Mouse (Mus musculus) heart, embryonic 12.5 days (tissue): ENCODE measurements around the gene BC147527. TPM values are rescaled to one million over a fixed set of nuclear protein-coding genes. Genes with fewer than 3 reads are reported as not detected.
"Not testable (repeated sequence)": the region's sequence is repeated elsewhere in the genome, so short reads cannot be mapped to it uniquely, and the experiment has no call there.

Source experiments
- ATAC-seq: fragments of 200-750 bp; cut with Nextera tagmentation; 2 replicates; pipeline ENCODE4 v1.8.0; 2017; ENCODE audit warnings: moderate TSS enrichment, moderate library complexity; ENCODE audit not compliant: insufficient number of reproducible peaks, low FRiP score
- H3K27ac ChIP-seq: fragments of 300-500 bp; sonication (generic); 2 replicates; pipeline ENCODE4 v1.5.1; 2016; ENCODE audit warnings: mild to moderate bottlenecking, moderate library complexity; ENCODE audit not compliant: poor library complexity, severe bottlenecking
- H3K27me3 ChIP-seq: fragments of 300-500 bp; sonication (generic); replicated peaks from 2 replicates; pipeline ENCODE4 v1.6.1; 2016; ENCODE audit warnings: mild to moderate bottlenecking, moderate library complexity
- H3K36me3 ChIP-seq: fragments of 300-500 bp; sonication (generic); 2 replicates; pipeline ENCODE4 v1.6.1; 2016; ENCODE audit warnings: mild to moderate bottlenecking, moderate library complexity
- H3K4me1 ChIP-seq: fragments of 300-500 bp; sonication (generic); replicated peaks from 2 replicates; pipeline ENCODE4 v1.6.1; 2016; ENCODE audit warnings: mild to moderate bottlenecking
- H3K4me2 ChIP-seq: fragments of 300-500 bp; sonication (generic); 2 replicates; pipeline ENCODE4 v1.6.1; 2016; ENCODE audit warnings: mild to moderate bottlenecking, moderate library complexity
- H3K4me3 ChIP-seq: fragments of 300-500 bp; sonication (generic); 2 replicates; pipeline ENCODE4 v1.5.1; 2016; ENCODE audit warnings: mild to moderate bottlenecking
- H3K9ac ChIP-seq: fragments of 300-500 bp; sonication (generic); 2 replicates; pipeline ENCODE4 v1.6.1; 2016; ENCODE audit warnings: mild to moderate bottlenecking, moderate library complexity
- H3K9me3 ChIP-seq: fragments of 300-500 bp; sonication (generic); replicated peaks from 2 replicates; pipeline ENCODE4 v1.6.1; 2016; ENCODE audit warnings: mild to moderate bottlenecking, moderate library complexity
- WGBS: fragments of 180-500 bp; shearing (Covaris S2); methylation state at CpG from one replicate; pipeline ENCODE4 v1.1.7; 2016; 5-methylcytosine and 5-hydroxymethylcytosine counted together
- polyA plus RNA-seq: library from polyadenylated mRNA; unstranded; fragments of >200 nt; fragmentation: Nextera tagmentation; extraction: Ambion mirVana; gene quantifications from 2 replicates; pipeline ENCODE4 v1.2.1, GENCODE M21; 2016

Gene BC147527
- polyA plus RNA-seq, 1 experiment from 2014 or later, result not detected

DNA sequence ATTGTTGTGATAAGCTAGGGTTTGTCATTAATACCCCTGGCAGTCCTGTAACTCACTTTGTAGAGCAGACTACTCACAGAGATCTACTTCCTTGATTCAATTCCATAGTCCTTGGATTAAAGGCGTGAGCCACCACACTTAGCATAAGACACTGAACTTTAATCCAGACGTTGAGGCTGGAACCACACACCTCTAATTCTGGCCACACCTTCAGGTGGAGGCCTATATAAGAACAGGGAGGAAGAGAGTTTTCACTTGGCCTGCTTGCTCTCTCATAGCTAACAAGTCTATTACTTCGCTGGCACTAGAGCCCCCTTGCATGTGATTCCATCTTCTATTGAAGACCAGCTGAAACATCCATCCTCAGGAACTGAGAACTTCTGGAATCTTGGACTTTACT is 16.4 kb downstream of the BC147527 start, which contains the start of gene Tcstv3:
Tcstv3 (plus strand) TSS at position 301 of the 400 bp plus-strand sequence.
- not testable (repeated sequence) for H3K4me2 ChIP-seq, ATAC-seq, H3K9ac ChIP-seq, H3K4me1 ChIP-seq, H3K36me3 ChIP-seq, H3K27me3 ChIP-seq, H3K9me3 ChIP-seq, H3K4me3 ChIP-seq, H3K27ac ChIP-seq
- 70% methylated on average over 3 of the region's 3 CpGs for WGBS

DNA sequence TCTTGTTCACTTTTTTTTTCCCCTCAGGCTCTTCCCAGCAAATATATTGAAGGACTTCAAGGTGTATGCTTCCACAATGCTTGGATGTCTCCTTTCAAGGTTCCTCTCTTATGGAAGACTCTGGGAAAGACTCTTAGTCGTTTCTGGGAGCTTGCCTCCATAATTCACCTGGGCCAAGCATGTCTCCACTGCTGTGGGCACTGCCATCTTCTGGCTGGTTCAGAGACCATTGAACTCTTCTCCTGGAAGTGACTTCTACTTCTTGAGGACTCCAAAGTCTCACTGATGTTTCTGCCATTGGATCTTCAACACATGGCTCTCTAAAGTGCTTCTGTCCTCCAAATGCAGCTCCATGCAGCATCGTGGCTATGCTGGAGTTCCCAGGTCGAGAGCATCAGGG is 20.0 kb downstream of the BC147527 start:
- Histone ChIP-seq H3K9ac (no peak overlapping the region), H3K36me3 (no peaks in the 10 kb centered on the region), H3K9me3 (0 out of 2 replicates have a peak, but pooled peaks cover 4% of the 10 kb centered on the region), H3K4me3 (no peak overlapping the region), H3K4me1 (no peaks in the 10 kb centered on the region), H3K27me3 (no peaks in the 10 kb centered on the region), H3K4me2 (no peak overlapping the region), H3K27ac (no peak overlapping the region)
- 66% methylated on average over 3 of the region's 3 CpGs for WGBS
- ATAC-seq, result no peak

DNA sequence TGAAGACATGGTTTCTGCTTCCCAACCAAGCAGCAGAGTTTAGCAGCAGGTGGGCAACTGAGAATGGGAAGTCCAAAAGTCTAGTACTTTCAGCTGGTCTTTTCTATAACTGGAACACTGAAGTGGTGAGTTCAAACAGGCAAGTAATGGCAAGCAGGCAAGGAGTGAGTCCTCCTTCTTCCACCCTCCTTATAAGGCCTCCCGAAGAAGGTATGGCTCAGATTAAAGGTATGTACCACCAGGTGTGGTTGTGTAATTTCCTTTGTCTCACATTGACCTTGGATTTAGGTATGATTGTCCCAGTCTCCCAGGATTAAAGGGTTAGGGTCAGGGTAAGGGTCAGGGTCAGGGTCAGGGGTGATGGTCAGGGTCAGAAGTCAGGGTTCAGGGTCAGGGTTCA is 20.5 kb downstream of the BC147527 start:
- 85% methylated on average over 1 of the region's 1 CpGs for WGBS
- no peaks in the 10 kb centered on the region for H3K36me3 ChIP-seq
- H3K9me3 ChIP-seq, result 0 out of 2 replicates have a peak, but pooled peaks cover 4% of the 10 kb centered on the region
- H3K27ac ChIP-seq, result no peak overlapping the region
- no peaks in the 10 kb centered on the region for H3K27me3 ChIP-seq
- ATAC-seq, result no peak
- no peak overlapping the region for H3K4me2 ChIP-seq
- no peaks in the 10 kb centered on the region for H3K4me1 ChIP-seq
- no peak overlapping the region for H3K4me3 ChIP-seq
- no peak overlapping the region for H3K9ac ChIP-seq

Other genes starting within 250 kb of the BC147527 start
- not detected in 2 replicates for gene Gm21188, start 248.2 kb upstream of the BC147527 start, polyA plus RNA-seq
- gene Gm20767, start 160.1 kb upstream of the BC147527 start, polyA plus RNA-seq, result not detected in 2 replicates
- not detected in 2 replicates for gene Gm21818, start 128.0 kb upstream of the BC147527 start, polyA plus RNA-seq
- not detected in 2 replicates for gene Gm21762, start 84.4 kb upstream of the BC147527 start, polyA plus RNA-seq
- gene Gm21731, start 61.3 kb upstream of the BC147527 start, polyA plus RNA-seq, result not detected in 2 replicates
- gene AF067061, start 37.3 kb upstream of the BC147527 start, polyA plus RNA-seq, result not detected in 2 replicates
- gene Tcstv3, start 16.5 kb downstream of the BC147527 start, polyA plus RNA-seq, result not detected in 2 replicates